Mouse (Mus musculus) brain, embryonic 14.5 days (tissue): ENCODE measurements at regions not wholly inside any gene's neighbourhood (a gene's known extent, or its start where the extent isn't known, plus 50 kb on each side); places are given as distances from the start of the nearest gene placed in this dataset.

Experiments
- CTCF ChIP-seq: fragments of 200-500 bp; IDR thresholded peaks from 2 replicates; pipeline ENCODE4 v1.5.1; 2012; ENCODE audit warnings: inconsistent platforms, mild to moderate bottlenecking, moderate library complexity, borderline replicate concordance; ENCODE audit not compliant: insufficient read depth, insufficient read length; ENCODE audit errors: extremely low read depth
- POLR2A ChIP-seq: fragments of 200-500 bp; IDR thresholded peaks from 2 replicates; pipeline ENCODE4 v1.6.1; 2012; ENCODE audit warnings: mild to moderate bottlenecking, inconsistent platforms, borderline replicate concordance; ENCODE audit not compliant: poor library complexity, insufficient read depth, insufficient read length, severe bottlenecking; ENCODE audit errors: extremely low read depth

- TF ChIP-seq CTCF (no peak), POLR2A (no peak)
These were observed 70.8 kb upstream of the Nfe2l3 start for GRCm38 (mm10) chr6:51361611-51362180.
